ENCODE assay signal across 15 mouse cellular contexts in genomic region chr9:41700683-41701082, GRCm38 (mm10).
DNase-seq lines count a peak whose midpoint lies in the region; ATAC-seq lines count a peak whose summit lies in the region.
"Had no signal": no experiment of that assay in that cellular context is flagged by ENCODE, and none has a peak within 500 bp of the region (broad histone marks: within the 10 kb centered on the region; RNA-seq: fewer than 3 reads in every experiment).

No protein-coding gene starts in this region.

- H3K27me3 ChIP-seq in hindbrain, embryonic 14.5 days (ENCODE audit: control insufficient read depth, insufficient read depth, low read length) = no peaks in the 10 kb centered on the region
- H3K27me3 ChIP-seq: embryonic facial prominence, embryonic 13.5 days; heart, embryonic 13.5 days had no signal

- WGBS in hindbrain, embryonic 14.5 days = 22% methylated on average over 6 of the region's 6 CpGs

- no peak overlapping the region for H3K9ac ChIP-seq in hindbrain, embryonic 14.5 days
- H3K9ac ChIP-seq: embryonic facial prominence, embryonic 13.5 days; heart, embryonic 13.5 days had no signal

- no peaks in the 10 kb centered on the region for H3K9me3 ChIP-seq in hindbrain, embryonic 14.5 days (ENCODE audit: control insufficient read depth, low read length)
- H3K9me3 ChIP-seq: embryonic facial prominence, embryonic 13.5 days; heart, embryonic 13.5 days had no signal

- no peak overlapping the region for H3K4me2 ChIP-seq in hindbrain, embryonic 14.5 days (replicated peaks)
- H3K4me2 ChIP-seq: embryonic facial prominence, embryonic 13.5 days; heart, embryonic 13.5 days had no signal

- ATAC-seq in hindbrain, embryonic 14.5 days (ENCODE audit: low FRiP score) = 0 out of 2 replicates have a peak, but pooled peaks have one; percentile 16

- H3K27ac ChIP-seq in hindbrain, embryonic 14.5 days = no peak overlapping the region
- H3K27ac ChIP-seq: embryonic facial prominence, embryonic 13.5 days; heart, embryonic 13.5 days had no signal

- no peak overlapping the region for H3K4me3 ChIP-seq in hindbrain, embryonic 14.5 days (replicated peaks; ENCODE audit: low read length)
- H3K4me3 ChIP-seq: embryonic facial prominence, embryonic 13.5 days; heart, embryonic 13.5 days had no signal

- intact Hi-C loops in heart, postnatal 10 days (cut with DNase I) = no loop called here
- intact Hi-C loops in heart, postnatal 14 days (cut with DNase I) = no loop called here

- H3K36me3 ChIP-seq in hindbrain, embryonic 14.5 days (replicated peaks; ENCODE audit: control insufficient read depth, insufficient read depth) = no peaks in the 10 kb centered on the region
- H3K36me3 ChIP-seq: embryonic facial prominence, embryonic 13.5 days; heart, embryonic 13.5 days had no signal

- peak; percentile 7 to 11 for DNase-seq in heart, postnatal 10 days
- DNase-seq in heart, adult 18-20 months = no peak
- peak; percentile 6 to 15 for DNase-seq in right cerebral cortex, adult 2 months (ENCODE audit: low spot score in 2 of 2)
- no peak for DNase-seq in right cerebral cortex, postnatal 14 days
- DNase-seq in hindbrain, embryonic 14.5 days (ENCODE audit: low spot score) = no peak
- peak; percentile 72 for DNase-seq in retina, postnatal 1 day
- no peak for DNase-seq in embryo, embryonic 10 days (ENCODE audit: low spot score)
- no peak for DNase-seq in heart, postnatal 14 days
- DNase-seq: adrenal gland, adult 8-10 months; B cell, adult 2 months; cerebellum, adult 11-12 months; kidney, adult 2 months; thymus, postnatal 4 days had no signal

- peaks cover 32% of the 10 kb centered on the region for H3K4me1 ChIP-seq in hindbrain, embryonic 14.5 days (replicated peaks; ENCODE audit: control insufficient read depth, insufficient read depth, low read length)

Comparison
In these comparisons a context has a peak if more than half of its experiments do, and no peak if none do; other contexts are left out.
1. DNase-seq: peak in heart, postnatal 10 days (2 of 2), right cerebral cortex, adult 2 months (2 of 2) and retina, postnatal 1 day (single experiment); none in heart, adult 18-20 months (0 of 2), right cerebral cortex, postnatal 14 days (single experiment), hindbrain, embryonic 14.5 days (single experiment), embryo, embryonic 10 days (single experiment) and heart, postnatal 14 days (0 of 2).